Mouse (Mus musculus) thymus, adult 2 months (tissue): ENCODE measurements around the gene Gm9913.

ENCODE experiments used
- CTCF ChIP-seq: fragments of 200-500 bp; IDR thresholded peaks from 2 replicates; pipeline ENCODE4 v1.5.1; 2012; ENCODE audit warnings: mild to moderate bottlenecking, control low read depth, low read length, moderate library complexity, borderline replicate concordance; ENCODE audit not compliant: control insufficient read depth, poor library complexity, insufficient read depth; ENCODE audit errors: extremely low read depth
- POLR2A ChIP-seq: fragments of 200-500 bp; IDR thresholded peaks from 2 replicates; pipeline ENCODE4 v1.6.1; 2012; ENCODE audit warnings: mild to moderate bottlenecking, low read length, control low read depth, moderate library complexity; ENCODE audit not compliant: control insufficient read depth, poor library complexity, insufficient read depth; ENCODE audit errors: extremely low read depth

GRCm38 (mm10) chr2:125505746-125506315 lies 942 bp downstream of the Gm9913 start:
- TF ChIP-seq CTCF, result no peak
- no peak for TF ChIP-seq POLR2A
